Mouse (Mus musculus): ENCODE measurements around the gene Clec2g. TPM values are rescaled to one million over a fixed set of nuclear protein-coding genes. Genes with fewer than 3 reads are reported as not detected.
"Not testable (repeated sequence)": the region's sequence is repeated elsewhere in the genome, so short reads cannot be mapped to it uniquely, and the experiment has no call there.

Clec2g gene
- polyA plus RNA-seq, 1 experiment from 2014 or later, result not detected

DNA sequence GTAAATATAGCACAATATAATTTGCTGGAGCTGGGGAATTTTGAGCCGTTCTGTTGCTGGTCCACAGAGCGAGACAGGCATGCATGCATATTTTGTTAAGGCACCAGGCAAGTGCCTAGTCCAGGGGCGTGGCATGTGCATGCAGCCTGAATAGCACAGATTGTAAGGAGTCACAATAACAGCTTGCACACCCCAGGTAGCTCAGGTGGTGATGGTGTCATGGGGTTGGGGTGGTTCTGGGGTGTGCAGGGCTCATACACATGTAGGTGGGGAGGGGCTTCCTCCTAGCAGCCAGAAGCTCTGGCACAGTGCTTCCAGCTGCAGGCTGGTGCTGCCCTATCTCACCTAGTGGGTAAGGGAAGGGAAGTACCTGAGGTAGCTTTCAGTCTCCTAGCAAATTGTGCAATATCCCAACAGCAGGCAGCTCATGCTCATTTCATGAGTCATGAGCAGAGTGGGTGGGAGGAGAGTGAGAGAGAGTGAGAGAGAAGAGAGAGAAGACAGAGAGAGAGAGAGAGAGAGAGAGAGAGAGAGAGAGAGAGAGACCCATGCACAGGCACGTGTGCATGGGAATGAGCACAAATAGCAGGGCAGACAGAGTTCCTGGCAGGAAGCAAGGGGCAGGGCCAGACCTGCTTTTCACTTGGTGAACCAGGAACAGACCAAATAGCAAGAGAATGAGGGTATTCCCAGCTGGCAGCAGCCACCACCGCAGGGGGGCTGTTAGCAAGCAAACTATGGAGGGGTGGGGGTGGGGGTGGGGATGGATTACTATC is 7.7 kb downstream of the Clec2g start:
- no peak overlapping the region for H3K27ac ChIP-seq
- peaks cover 9% of the 10 kb centered on the region; the same call in 1 of the 2 replicates for H3K9me3 ChIP-seq
- WGBS, result 83% methylated on average over 5 of the region's 5 CpGs
- no peak for DNase-seq (ENCODE audit: low spot score)
- no peak overlapping the region for H3K4me3 ChIP-seq
- H3K36me3 ChIP-seq, result no peaks in the 10 kb centered on the region
- no peaks in the 10 kb centered on the region for H3K4me1 ChIP-seq (replicated peaks)
- no peaks in the 10 kb centered on the region for H3K27me3 ChIP-seq (ENCODE audit: insufficient read depth, poor library complexity, severe bottlenecking)

DNA sequence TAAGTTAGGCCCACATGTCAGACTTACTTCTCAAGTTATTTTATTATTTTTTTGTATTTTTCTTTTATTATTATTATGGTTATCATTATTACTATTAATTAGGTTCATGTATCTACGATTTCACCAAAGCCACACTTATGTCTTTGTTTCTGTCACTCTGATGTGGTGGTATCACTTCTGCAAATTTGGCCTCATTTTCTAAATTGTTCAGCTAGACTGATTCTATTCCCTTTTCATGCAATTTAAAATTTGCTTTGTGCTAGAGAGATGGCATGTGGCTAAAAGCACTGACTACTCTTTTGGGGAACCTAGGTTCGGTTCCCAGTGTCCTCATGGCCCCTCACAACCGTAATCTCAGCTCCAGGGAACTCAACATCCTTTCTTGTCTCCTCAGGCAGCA is 11.4 kb downstream of the Clec2g start:
- Histone ChIP-seq H3K27me3 (ENCODE audit: insufficient read depth, poor library complexity, severe bottlenecking) (no peaks in the 10 kb centered on the region), H3K27ac (no peak overlapping the region), H3K4me1 (replicated peaks) (no peaks in the 10 kb centered on the region), H3K9me3 (peaks cover 9% of the 10 kb centered on the region; the same call in 1 of the 2 replicates), H3K36me3 (no peaks in the 10 kb centered on the region), H3K4me3 (no peak overlapping the region)
- no peak for DNase-seq (ENCODE audit: low spot score)
- 85% methylated on average over 3 of the region's 3 CpGs for WGBS

DNA sequence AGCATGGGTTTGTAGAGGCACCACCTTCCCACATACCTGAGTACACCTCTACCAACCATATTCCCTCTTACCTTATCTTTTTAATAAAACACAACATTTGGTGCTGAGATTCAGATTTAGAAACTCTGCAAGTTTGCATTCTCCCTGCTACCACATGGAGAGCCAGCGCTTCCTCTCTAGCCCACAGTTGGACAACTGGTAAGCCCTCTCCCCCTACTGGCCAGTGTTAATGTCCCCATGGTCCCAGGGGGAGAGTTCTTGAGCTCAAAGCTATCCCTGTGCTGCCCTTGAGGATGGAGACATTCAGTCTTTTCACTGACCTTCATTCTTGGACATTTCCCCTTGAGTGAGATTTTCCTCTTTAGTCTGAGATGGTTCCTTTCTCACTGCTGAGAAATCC is 26.9 kb downstream of the Clec2g start:
- Histone ChIP-seq H3K27me3 (ENCODE audit: insufficient read depth, poor library complexity, severe bottlenecking) (no peaks in the 10 kb centered on the region), H3K36me3 (no peaks in the 10 kb centered on the region), H3K4me3 (no peak overlapping the region), H3K27ac (no peak overlapping the region), H3K4me1 (replicated peaks) (no peaks in the 10 kb centered on the region), H3K9me3 (no peaks in the 10 kb centered on the region)
- no peak for DNase-seq (ENCODE audit: low spot score)
- 83% methylated on average over 1 of the region's 1 CpGs for WGBS

DNA sequence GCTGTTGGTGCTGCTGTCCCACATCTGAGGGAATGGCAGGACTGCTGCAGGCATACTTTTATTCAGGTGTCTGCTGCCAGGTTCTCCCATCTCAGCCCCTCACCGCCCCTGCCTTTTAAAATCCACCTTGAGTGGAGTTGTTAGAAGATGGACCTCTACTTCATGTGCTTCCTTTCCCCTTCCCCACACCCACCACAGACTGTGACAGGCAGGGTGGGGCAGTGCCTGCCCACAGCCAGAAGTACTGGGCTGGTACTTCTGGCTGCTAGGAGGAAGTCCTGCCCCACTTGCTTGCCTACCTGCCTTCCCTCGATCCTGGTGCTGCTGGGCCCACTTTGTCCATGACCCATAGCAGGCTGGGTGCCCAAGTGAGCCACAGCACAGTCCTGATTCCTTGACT is 27.9 kb downstream of the Clec2g start:
- H3K36me3 ChIP-seq; H3K27ac ChIP-seq; H3K9me3 ChIP-seq; H3K4me3 ChIP-seq; DNase-seq (ENCODE audit: low spot score); H3K4me1 ChIP-seq (replicated peaks); H3K27me3 ChIP-seq (ENCODE audit: insufficient read depth, poor library complexity, severe bottlenecking): not testable (repeated sequence)
- 90% methylated on average over 2 of the region's 2 CpGs for WGBS

DNA sequence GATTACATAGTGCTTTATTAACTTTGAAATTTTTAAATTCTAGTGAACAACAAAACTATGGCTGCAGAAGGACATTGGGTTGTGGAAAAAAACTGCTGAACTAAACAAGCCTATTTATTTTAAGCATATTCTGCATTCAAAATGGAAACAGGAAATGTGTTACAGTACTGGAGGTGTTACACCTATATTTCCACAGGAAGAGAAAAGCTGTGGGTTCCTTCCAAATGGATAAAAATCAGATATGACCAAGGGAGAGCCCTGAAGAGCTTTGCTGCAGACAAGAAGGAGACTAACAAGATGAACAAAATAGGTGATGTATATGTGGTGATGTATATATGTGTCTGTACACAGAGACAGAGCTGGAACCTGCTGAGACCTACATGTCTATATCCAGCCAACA is 30.3 kb downstream of the Clec2g start:
- H3K27me3 ChIP-seq (ENCODE audit: insufficient read depth, poor library complexity, severe bottlenecking), result no peaks in the 10 kb centered on the region
- H3K9me3 ChIP-seq, result no peaks in the 10 kb centered on the region
- DNase-seq (ENCODE audit: low spot score), result no peak
- H3K4me3 ChIP-seq, result no peak overlapping the region
- H3K36me3 ChIP-seq, result no peaks in the 10 kb centered on the region
- no peaks in the 10 kb centered on the region for H3K4me1 ChIP-seq (replicated peaks)
- no peak overlapping the region for H3K27ac ChIP-seq

DNA sequence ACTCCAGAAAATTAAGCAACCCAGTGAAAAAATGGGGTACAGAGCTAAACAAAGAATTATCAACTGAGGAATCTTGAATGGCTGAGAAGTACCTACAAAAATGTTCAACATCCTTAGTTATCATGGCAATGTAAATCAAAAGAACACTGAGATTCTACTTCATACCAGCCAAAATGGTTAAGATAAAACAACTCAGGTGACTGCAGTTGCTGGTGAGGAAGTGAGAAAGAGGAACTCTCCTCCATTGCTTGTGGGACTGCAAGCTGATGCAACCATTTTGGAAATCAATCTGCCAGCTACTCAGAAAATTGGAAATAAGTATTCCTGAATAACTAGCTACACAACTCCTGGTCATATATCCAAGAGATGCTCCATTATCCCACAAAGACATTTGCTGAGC is 34.3 kb downstream of the Clec2g start:
- Histone ChIP-seq H3K4me1 (replicated peaks) (no peaks in the 10 kb centered on the region), H3K36me3 (no peaks in the 10 kb centered on the region), H3K4me3 (no peak overlapping the region), H3K9me3 (no peaks in the 10 kb centered on the region), H3K27me3 (ENCODE audit: insufficient read depth, poor library complexity, severe bottlenecking) (no peaks in the 10 kb centered on the region), H3K27ac (no peak overlapping the region)
- DNase-seq (ENCODE audit: low spot score), result no peak

DNA sequence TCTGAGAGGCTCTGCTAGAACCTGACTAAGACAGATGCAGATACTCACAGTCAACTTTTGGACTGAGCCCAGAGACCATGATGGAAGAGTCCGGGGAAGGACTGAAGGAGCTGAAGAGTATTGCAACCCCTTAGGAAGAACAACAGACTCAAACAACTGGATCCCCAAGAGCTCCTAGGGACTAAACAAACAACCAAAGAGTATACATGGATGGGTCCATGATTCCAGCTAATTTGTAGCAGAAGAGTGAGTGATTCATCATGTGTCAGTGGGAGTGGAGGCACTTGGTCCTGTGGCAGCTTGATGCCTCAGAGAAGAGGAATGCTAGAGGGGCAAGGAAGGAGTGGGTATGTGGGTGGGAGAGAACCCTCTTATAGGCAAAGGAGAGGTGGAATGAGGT is 35.6 kb downstream of the Clec2g start:
- WGBS, result 94% methylated on average over 1 of the region's 1 CpGs

DNA sequence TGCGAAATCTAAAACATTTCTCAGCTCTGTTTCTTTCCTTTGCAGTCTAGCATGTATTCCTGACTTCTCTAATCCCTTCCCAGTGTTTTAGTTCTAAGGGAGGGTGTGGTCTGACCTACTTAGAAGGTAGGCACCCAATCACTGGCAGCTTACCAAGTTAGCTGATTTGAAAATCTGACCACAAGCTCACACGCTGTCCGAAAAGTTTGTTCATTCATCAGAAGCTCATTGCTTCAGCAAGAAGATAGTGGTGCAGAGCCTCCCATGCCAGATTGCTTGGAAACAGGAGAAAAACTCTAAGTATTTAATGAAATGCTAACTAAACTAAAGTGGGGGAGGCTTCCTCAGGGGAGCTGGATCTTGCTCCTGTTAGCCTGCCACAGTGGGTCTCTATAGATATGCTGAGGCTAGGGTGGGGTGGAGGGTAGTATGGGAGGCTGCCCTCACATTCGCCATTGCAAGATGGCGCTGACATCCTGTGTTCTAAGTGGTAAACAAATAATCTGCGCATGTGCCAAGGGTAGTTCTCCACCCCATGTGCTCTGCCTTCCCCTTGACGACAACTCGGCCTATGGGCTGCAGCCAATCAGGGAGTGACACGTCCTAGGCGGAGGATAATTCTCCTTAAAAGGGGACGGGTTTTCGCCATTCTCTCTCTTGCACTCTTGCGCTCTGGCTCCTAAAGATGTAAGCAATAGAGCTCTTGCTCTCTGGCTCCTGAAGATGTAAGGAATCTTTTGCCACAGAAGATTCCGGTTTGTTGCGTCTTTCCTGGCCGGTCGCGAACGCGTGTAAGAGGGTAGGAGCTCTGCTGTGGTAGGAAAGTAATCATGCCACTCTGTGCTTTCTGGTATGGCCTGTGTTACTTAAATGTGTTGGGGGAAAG is 36.6 kb downstream of the Clec2g start:
- not testable (repeated sequence) for H3K4me1 ChIP-seq (replicated peaks); H3K4me3 ChIP-seq; H3K27ac ChIP-seq; H3K9me3 ChIP-seq; DNase-seq (ENCODE audit: low spot score); H3K36me3 ChIP-seq; H3K27me3 ChIP-seq (ENCODE audit: insufficient read depth, poor library complexity, severe bottlenecking)
- WGBS, result 97% methylated on average over 20 of the region's 20 CpGs

More for the DNA sequence above, 35.6 kb downstream of the Clec2g start:
- H3K27ac ChIP-seq, result no peak overlapping the region
- H3K9me3 ChIP-seq, result no peaks in the 10 kb centered on the region
- no peaks in the 10 kb centered on the region for H3K36me3 ChIP-seq
- no peaks in the 10 kb centered on the region for H3K27me3 ChIP-seq (ENCODE audit: insufficient read depth, poor library complexity, severe bottlenecking)
- no peaks in the 10 kb centered on the region for H3K4me1 ChIP-seq (replicated peaks)
- H3K4me3 ChIP-seq, result no peak overlapping the region
- no peak for DNase-seq (ENCODE audit: low spot score)

DNA sequence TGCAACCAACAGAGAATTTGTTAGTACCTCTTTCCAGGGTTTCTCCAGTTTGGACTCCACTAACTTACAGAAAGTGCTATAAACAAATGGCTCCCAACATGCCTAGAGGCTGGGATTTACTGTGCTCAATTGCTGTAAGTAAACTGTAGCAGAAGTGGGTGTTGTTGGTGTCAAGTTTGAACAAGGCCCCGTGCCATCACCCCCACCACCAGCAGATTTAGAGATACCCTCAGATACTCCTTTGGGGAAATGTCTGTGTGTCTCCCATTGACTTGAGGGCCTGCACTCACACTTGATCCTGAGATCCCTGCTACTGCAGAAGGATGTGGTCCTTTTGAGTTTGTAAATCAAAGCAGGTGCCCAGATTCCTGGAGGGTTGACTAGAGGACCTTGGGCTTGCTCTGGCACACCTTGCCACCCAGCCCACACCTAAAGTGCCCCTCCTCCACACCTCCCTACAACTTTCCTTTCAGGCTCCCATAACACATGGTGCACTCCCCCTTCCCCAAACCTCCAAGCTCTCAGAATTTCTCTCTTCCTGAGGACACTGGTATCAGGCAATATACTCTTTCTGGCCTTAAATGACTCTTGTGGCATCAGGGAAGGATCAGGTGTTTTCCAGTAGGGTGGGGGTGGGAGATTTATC is 37.3 kb downstream of the Clec2g start:
- DNase-seq (ENCODE audit: low spot score), result no peak
- no peaks in the 10 kb centered on the region for H3K27me3 ChIP-seq (ENCODE audit: insufficient read depth, poor library complexity, severe bottlenecking)
- no peak overlapping the region for H3K4me3 ChIP-seq
- H3K36me3 ChIP-seq, result no peaks in the 10 kb centered on the region
- no peaks in the 10 kb centered on the region for H3K4me1 ChIP-seq (replicated peaks)
- no peaks in the 10 kb centered on the region for H3K9me3 ChIP-seq
- 77% methylated on average over 1 of the region's 1 CpGs for WGBS
- no peak overlapping the region for H3K27ac ChIP-seq

DNA sequence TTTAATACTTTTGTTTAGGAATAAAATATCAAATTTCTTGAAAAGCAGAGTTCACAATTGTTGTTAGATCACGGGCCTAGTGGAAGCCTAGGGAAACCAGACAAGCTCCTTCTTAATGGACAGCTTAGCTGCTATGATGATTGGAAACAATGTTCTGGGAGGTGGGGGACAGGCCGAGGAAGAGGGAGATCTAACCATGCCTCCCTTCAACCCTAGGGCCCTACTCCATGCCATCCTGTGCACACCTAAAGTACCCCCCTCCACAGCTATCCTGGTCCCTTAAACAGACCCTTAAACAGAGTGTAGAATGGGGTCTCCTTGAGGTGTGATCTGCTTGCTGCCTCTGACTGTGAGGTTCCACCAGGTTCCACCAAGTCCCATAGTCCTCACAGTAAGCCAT is 38.0 kb downstream of the Clec2g start:
- no peaks in the 10 kb centered on the region for H3K4me1 ChIP-seq (replicated peaks)
- no peaks in the 10 kb centered on the region for H3K9me3 ChIP-seq
- H3K27ac ChIP-seq, result no peak overlapping the region
- 93% methylated on average over 2 of the region's 2 CpGs for WGBS
- no peaks in the 10 kb centered on the region for H3K27me3 ChIP-seq (ENCODE audit: insufficient read depth, poor library complexity, severe bottlenecking)
- H3K4me3 ChIP-seq, result no peak overlapping the region
- DNase-seq (ENCODE audit: low spot score), result no peak
- no peaks in the 10 kb centered on the region for H3K36me3 ChIP-seq

DNA sequence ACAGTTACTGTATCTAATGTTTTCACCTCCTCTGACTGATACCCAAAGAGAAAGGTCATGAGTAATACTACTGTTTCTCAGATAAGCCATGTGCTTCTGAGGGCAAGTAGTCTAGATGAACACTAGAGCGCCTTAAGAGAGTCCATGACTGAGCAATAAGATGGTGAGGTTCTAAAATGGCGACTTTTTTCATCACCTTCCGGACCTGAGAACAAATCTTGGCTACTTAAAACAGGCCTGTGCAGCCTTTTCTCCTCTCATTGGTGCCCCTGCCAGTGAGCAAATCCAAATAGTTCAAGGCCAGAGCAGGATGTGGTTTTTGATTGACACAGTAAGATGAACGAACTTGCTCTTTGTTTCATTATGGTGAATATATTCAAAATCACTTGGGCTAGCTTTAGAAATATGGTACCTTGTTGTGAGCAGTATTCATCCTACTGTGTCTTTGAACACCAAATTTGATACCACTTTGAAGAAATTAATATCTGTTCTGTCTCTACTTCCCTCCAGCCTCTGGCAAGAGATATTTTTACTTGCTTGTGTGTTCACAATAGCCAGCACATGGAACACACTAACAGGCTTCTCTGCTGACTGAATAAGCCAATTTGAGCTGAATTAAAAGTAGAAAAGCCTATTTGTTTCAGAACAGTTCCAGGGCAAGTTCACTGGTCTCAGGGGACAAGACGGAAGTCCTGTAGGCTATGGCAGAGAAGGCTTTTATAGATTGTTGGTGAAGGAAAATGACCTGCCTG is 38.7 kb downstream of the Clec2g start:
- DNase-seq (ENCODE audit: low spot score), result no peak
- H3K4me1 ChIP-seq (replicated peaks), result no peaks in the 10 kb centered on the region
- 92% methylated on average over 5 of the region's 5 CpGs for WGBS
- H3K9me3 ChIP-seq, result no peaks in the 10 kb centered on the region
- H3K4me3 ChIP-seq, result no peak overlapping the region
- H3K27me3 ChIP-seq (ENCODE audit: insufficient read depth, poor library complexity, severe bottlenecking), result no peaks in the 10 kb centered on the region
- no peak overlapping the region for H3K27ac ChIP-seq
- no peaks in the 10 kb centered on the region for H3K36me3 ChIP-seq

DNA sequence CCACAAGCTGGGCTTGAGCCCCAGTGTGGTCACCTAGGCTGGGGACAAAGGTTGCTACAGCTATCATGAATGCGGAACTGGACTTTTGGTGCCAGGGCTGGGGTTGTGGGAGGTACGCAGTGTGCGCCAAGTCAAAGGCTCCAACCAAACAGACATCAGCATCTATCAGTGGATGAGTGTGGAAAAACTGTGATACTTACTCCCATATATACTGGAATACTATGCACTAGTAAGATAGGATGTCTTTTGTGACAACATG is 39.2 kb downstream of the Clec2g start:
- no peak overlapping the region for H3K4me3 ChIP-seq
- 97% methylated on average over 3 of the region's 3 CpGs for WGBS
- H3K27ac ChIP-seq, result no peak overlapping the region
- H3K9me3 ChIP-seq, result no peaks in the 10 kb centered on the region
- no peaks in the 10 kb centered on the region for H3K36me3 ChIP-seq
- H3K4me1 ChIP-seq (replicated peaks), result no peaks in the 10 kb centered on the region
- H3K27me3 ChIP-seq (ENCODE audit: insufficient read depth, poor library complexity, severe bottlenecking), result no peaks in the 10 kb centered on the region
- DNase-seq (ENCODE audit: low spot score), result no peak

DNA sequence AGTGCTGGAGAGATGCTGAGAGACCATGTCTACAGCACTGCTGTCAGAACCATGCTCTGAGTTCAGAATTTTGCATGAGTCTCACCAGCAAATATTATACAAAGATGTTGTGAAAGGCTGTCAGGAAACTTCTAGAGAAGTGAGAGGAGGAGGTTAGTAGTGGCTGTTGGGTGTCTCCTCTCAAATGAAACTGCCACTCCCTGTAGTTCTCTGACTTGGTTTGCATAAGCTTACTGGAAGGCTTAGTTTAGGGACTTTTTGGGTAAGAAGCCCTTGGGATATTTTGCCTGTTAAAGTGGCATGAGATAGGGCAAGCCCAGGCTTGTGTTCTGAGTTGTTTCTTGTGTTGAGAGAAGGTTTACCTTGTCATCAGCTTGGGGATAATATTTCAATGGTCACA is 40.7 kb downstream of the Clec2g start:
- not testable (repeated sequence) for H3K27me3 ChIP-seq (ENCODE audit: insufficient read depth, poor library complexity, severe bottlenecking); H3K4me3 ChIP-seq; H3K36me3 ChIP-seq; H3K9me3 ChIP-seq; DNase-seq (ENCODE audit: low spot score); H3K27ac ChIP-seq; H3K4me1 ChIP-seq (replicated peaks)
